Mouse (Mus musculus): Measurements from ENCODE around the gene Dhh. TPM values are rescaled to one million over a fixed set of nuclear protein-coding genes. Genes with fewer than 3 reads are reported as not detected.

Gene Dhh
- polyA plus RNA-seq, 2 experiments: 0.08 TPM; not detected in 1

GRCm38 (mm10) chr15:98864951-98865350 lies 33.4 kb downstream of the Dhh start:
- no peak overlapping the region for H3K4me3 ChIP-seq (ENCODE audit: insufficient read depth in 1 of 2, low read depth in 2 of 2, low read length in 2 of 2)
- no peaks in the 10 kb centered on the region for H3K9me3 ChIP-seq (ENCODE audit: control insufficient read depth, low read length)
- DNase-seq (ENCODE audit: low read depth in 3 of 3, low spot score in 3 of 3) (no peak), ATAC-seq (ENCODE audit: insufficient read depth) (no peak)
- H3K4me2 ChIP-seq (ENCODE audit: low read depth): no peak overlapping the region
- H3K9ac ChIP-seq (replicated peaks): no peak overlapping the region
- H3K4me1 ChIP-seq (replicated peaks; ENCODE audit: control insufficient read depth in 2 of 2, insufficient read depth in 2 of 2, low read length in 1 of 2): peaks cover 21 to 25% of the 10 kb centered on the region in 2 experiments
- H3K36me3 ChIP-seq (replicated peaks; ENCODE audit: control insufficient read depth, insufficient read depth, low read depth): peaks cover 65% of the 10 kb centered on the region
- 89% methylated on average over 6 of the region's 6 CpGs for WGBS (ENCODE audit: insufficient replicate concordance)
- TF ChIP-seq EP300 (IDR thresholded peaks at IDR 0.05; ENCODE audit: low read depth) (no peak), CTCF (IDR thresholded peaks at IDR 0.05; ENCODE audit: low read depth) (no peak)
- H3K27me3 ChIP-seq (ENCODE audit: control insufficient read depth, insufficient read depth, low read length): no peaks in the 10 kb centered on the region
- no peak overlapping the region for H3K27ac ChIP-seq

GRCm38 (mm10) chr15:98863451-98863958 lies 34.8 kb downstream of the Dhh start:
- H3K4me2 ChIP-seq (ENCODE audit: low read depth): no peak overlapping the region
- no peaks in the 10 kb centered on the region for H3K9me3 ChIP-seq (ENCODE audit: control insufficient read depth, low read length)
- no peak for ATAC-seq (ENCODE audit: insufficient read depth)
- H3K4me3 ChIP-seq (ENCODE audit: insufficient read depth in 1 of 2, low read depth in 2 of 2, low read length in 2 of 2): no peak overlapping the region
- no peaks in the 10 kb centered on the region for H3K27me3 ChIP-seq (ENCODE audit: control insufficient read depth, insufficient read depth, low read length)
- no peak overlapping the region for H3K9ac ChIP-seq (replicated peaks)
- TF ChIP-seq CTCF (IDR thresholded peaks at IDR 0.05; ENCODE audit: low read depth) (no peak), EP300 (IDR thresholded peaks at IDR 0.05; ENCODE audit: low read depth) (no peak)
- H3K27ac ChIP-seq: no peak overlapping the region
- DNase-seq (ENCODE audit: low read depth in 3 of 3, low spot score in 3 of 3): no peak
- H3K4me1 ChIP-seq (replicated peaks; ENCODE audit: control insufficient read depth in 2 of 2, insufficient read depth in 2 of 2, low read length in 1 of 2): peaks cover 10 to 14% of the 10 kb centered on the region in 2 experiments
- WGBS (ENCODE audit: insufficient replicate concordance): 80% methylated on average over 12 of the region's 12 CpGs
- peaks cover 76% of the 10 kb centered on the region for H3K36me3 ChIP-seq (replicated peaks; ENCODE audit: control insufficient read depth, insufficient read depth, low read depth)

- DNase-seq (ENCODE audit: low read depth in 3 of 3, low spot score in 3 of 3): no peak
- Histone ChIP-seq H3K9me3 (ENCODE audit: control insufficient read depth, low read length) (no peaks in the 10 kb centered on the region), H3K4me3 (ENCODE audit: insufficient read depth in 1 of 2, low read depth in 2 of 2, low read length in 2 of 2) (no peak overlapping the region), H3K36me3 (replicated peaks; ENCODE audit: control insufficient read depth, insufficient read depth, low read depth) (peaks cover 93% of the 10 kb centered on the region), H3K27ac (no peak overlapping the region), H3K9ac (replicated peaks) (no peak overlapping the region), H3K4me2 (ENCODE audit: low read depth) (no peak overlapping the region), H3K4me1 (replicated peaks; ENCODE audit: control insufficient read depth in 2 of 2, insufficient read depth in 2 of 2, low read length in 1 of 2) (no peaks in the 10 kb centered on the region), H3K27me3 (ENCODE audit: control insufficient read depth, insufficient read depth, low read length) (no peaks in the 10 kb centered on the region)
- TF ChIP-seq EP300 (IDR thresholded peaks at IDR 0.05; ENCODE audit: low read depth): no peak
- TF ChIP-seq CTCF (IDR thresholded peaks at IDR 0.05; ENCODE audit: low read depth): no peak
- 85% methylated on average over 21 of the region's 21 CpGs for WGBS (ENCODE audit: insufficient replicate concordance)
- ATAC-seq (ENCODE audit: insufficient read depth): no peak
Observed at GRCm38 (mm10) chr15:98861701-98862410, 36.5 kb downstream of the Dhh start.

- no peak overlapping the region for H3K9ac ChIP-seq (replicated peaks)
- DNase-seq (ENCODE audit: low read depth in 3 of 3, low spot score in 3 of 3): no peak
- TF ChIP-seq CTCF (IDR thresholded peaks at IDR 0.05; ENCODE audit: low read depth) (no peak), EP300 (IDR thresholded peaks at IDR 0.05; ENCODE audit: low read depth) (no peak)
- H3K9me3 ChIP-seq (ENCODE audit: control insufficient read depth, low read length): no peaks in the 10 kb centered on the region
- H3K27me3 ChIP-seq (ENCODE audit: control insufficient read depth, insufficient read depth, low read length): no peaks in the 10 kb centered on the region
- H3K27ac ChIP-seq: no peak overlapping the region
- H3K4me3 ChIP-seq (ENCODE audit: insufficient read depth in 1 of 2, low read depth in 2 of 2, low read length in 2 of 2): no peak overlapping the region
- H3K36me3 ChIP-seq (replicated peaks; ENCODE audit: control insufficient read depth, insufficient read depth, low read depth): peaks cover 94% of the 10 kb centered on the region
- no peak for ATAC-seq (ENCODE audit: insufficient read depth)
- H3K4me1 ChIP-seq (replicated peaks; ENCODE audit: control insufficient read depth in 2 of 2, insufficient read depth in 2 of 2, low read length in 1 of 2): no peaks in the 10 kb centered on the region
- H3K4me2 ChIP-seq (ENCODE audit: low read depth): no peak overlapping the region
- WGBS (ENCODE audit: insufficient replicate concordance): 91% methylated on average over 18 of the region's 18 CpGs
Observed at GRCm38 (mm10) chr15:98860921-98861320, 37.4 kb downstream of the Dhh start.

- no peak for TF ChIP-seq CTCF (IDR thresholded peaks at IDR 0.05; ENCODE audit: low read depth)
- no peak for TF ChIP-seq EP300 (IDR thresholded peaks at IDR 0.05; ENCODE audit: low read depth)
- Histone ChIP-seq H3K27me3 (ENCODE audit: control insufficient read depth, insufficient read depth, low read length) (no peaks in the 10 kb centered on the region), H3K36me3 (replicated peaks; ENCODE audit: control insufficient read depth, insufficient read depth, low read depth) (peaks cover 93% of the 10 kb centered on the region), H3K4me1 (replicated peaks; ENCODE audit: control insufficient read depth in 2 of 2, insufficient read depth in 2 of 2, low read length in 1 of 2) (no peaks in the 10 kb centered on the region), H3K4me2 (ENCODE audit: low read depth) (no peak overlapping the region), H3K27ac (no peak overlapping the region), H3K9me3 (ENCODE audit: control insufficient read depth, low read length) (no peaks in the 10 kb centered on the region), H3K4me3 (ENCODE audit: insufficient read depth in 1 of 2, low read depth in 2 of 2, low read length in 2 of 2) (no peak overlapping the region), H3K9ac (replicated peaks) (no peak overlapping the region)
- ATAC-seq (ENCODE audit: insufficient read depth): no peak
- WGBS (ENCODE audit: insufficient replicate concordance): 75% methylated on average over 9 of the region's 9 CpGs
- no peak for DNase-seq (ENCODE audit: low read depth in 3 of 3, low spot score in 3 of 3)
Observed at GRCm38 (mm10) chr15:98859319-98860043, 38.9 kb downstream of the Dhh start.

Data from liver, embryonic 14.5 days (tissue).